Mouse (Mus musculus): Measurements from ENCODE around the gene Gna12.

DNA sequence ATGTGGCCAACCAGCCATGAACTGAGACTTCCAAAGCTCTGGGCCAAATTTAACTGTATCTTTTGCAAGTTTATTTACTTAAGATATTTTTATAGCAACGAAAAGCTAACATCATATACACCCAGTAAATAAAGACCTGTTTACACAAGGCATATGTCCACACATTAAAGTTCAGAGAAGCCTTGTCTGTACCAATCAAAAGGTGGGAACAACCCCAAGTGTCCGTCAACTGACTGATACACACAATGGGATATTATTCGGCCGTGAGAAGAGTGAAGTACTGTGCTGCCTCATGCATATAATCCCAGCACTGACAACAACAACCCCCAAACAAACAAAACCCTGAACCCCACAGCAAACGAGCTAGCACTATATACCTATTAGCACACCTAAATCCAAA, 18.2 kb downstream of the Gna12 start:
- TF ChIP-seq POLR2A (IDR thresholded peaks at IDR 0.05; ENCODE audit: extremely low read depth, insufficient read depth, low read length): no peak
- TF ChIP-seq CTCF (IDR thresholded peaks at IDR 0.05; ENCODE audit: extremely low read depth, insufficient read depth, low read length): no peak

Data from cortical plate, adult 2 months (tissue).